12 mouse cellular contexts compared by ENCODE assay signal in the genomic region with DNA sequence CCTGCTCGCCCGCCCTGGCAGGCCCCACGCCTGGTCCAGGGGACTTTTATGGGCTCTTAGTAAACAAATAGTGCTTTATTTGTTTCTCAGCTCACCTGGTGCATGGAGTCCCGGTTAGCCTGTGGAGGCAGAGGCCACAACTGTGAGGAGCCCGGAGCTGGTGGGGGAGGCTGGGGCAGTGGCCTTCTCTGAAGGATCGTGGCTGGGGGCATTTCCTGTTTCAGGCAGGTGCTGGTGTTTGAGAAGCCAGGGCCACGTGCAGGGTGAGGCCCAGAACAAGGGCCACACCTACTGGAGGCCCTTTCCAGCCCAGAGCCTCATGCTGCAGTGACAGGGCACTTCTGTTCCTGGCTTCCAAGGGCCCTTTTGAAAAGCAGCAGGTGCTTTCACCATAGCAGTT. TPM values are rescaled to one million over a fixed set of nuclear protein-coding genes. Genes with fewer than 3 reads are reported as not detected.
DNase-seq lines count a peak whose midpoint lies in the region; ATAC-seq and TF ChIP-seq lines count a peak whose summit lies in the region.
"Had no signal": no experiment of that assay in that cellular context is flagged by ENCODE, and none has a peak within 500 bp of the region (broad histone marks: within the 10 kb centered on the region; RNA-seq: fewer than 3 reads in every experiment).

No protein-coding gene starts in this region.

- no peaks in the 10 kb centered on the region for H3K9me3 ChIP-seq in liver, embryonic 15.5 days (replicated peaks)
- no peaks in the 10 kb centered on the region for H3K9me3 ChIP-seq in stomach, embryonic 15.5 days
- no peaks in the 10 kb centered on the region for H3K9me3 ChIP-seq in midbrain, embryonic 15.5 days
- H3K9me3 ChIP-seq: limb, embryonic 15.5 days had no signal

- H3K4me3 ChIP-seq in gastrocnemius, adult 2 months: no peak overlapping the region
- 0 out of 2 replicates have a peak overlapping the region, but pooled peaks have one; percentile 4 for H3K4me3 ChIP-seq in liver, embryonic 15.5 days (replicated peaks)
- H3K4me3 ChIP-seq in stomach, embryonic 15.5 days (replicated peaks): no peak overlapping the region
- H3K4me3 ChIP-seq in midbrain, embryonic 15.5 days: no peak overlapping the region
- H3K4me3 ChIP-seq: limb, embryonic 15.5 days had no signal

- 26% methylated on average over 7 of the region's 7 CpGs for WGBS in liver, embryonic 15.5 days (ENCODE audit: insufficient replicate concordance)
- WGBS in stomach, embryonic 15.5 days: 36% methylated on average over 7 of the region's 7 CpGs
- WGBS in midbrain, embryonic 15.5 days: 71% methylated on average over 7 of the region's 7 CpGs

- TF ChIP-seq CTCF in gastrocnemius, adult 2 months (IDR thresholded peaks at IDR 0.05): no peak

- H3K9ac ChIP-seq in liver, embryonic 15.5 days: peak overlapping the region; percentile 28; the same call in 1 of the 2 replicates
- H3K9ac ChIP-seq in stomach, embryonic 15.5 days: no peak overlapping the region
- no peak overlapping the region for H3K9ac ChIP-seq in midbrain, embryonic 15.5 days
- H3K9ac ChIP-seq: limb, embryonic 15.5 days had no signal

- H3K36me3 ChIP-seq in liver, embryonic 15.5 days (replicated peaks): no peaks in the 10 kb centered on the region
- H3K36me3 ChIP-seq in stomach, embryonic 15.5 days: no peaks in the 10 kb centered on the region
- H3K36me3 ChIP-seq in midbrain, embryonic 15.5 days (replicated peaks): no peaks in the 10 kb centered on the region
- H3K36me3 ChIP-seq: limb, embryonic 15.5 days had no signal

- no peak for DNase-seq in gastrocnemius, adult 2 months
- DNase-seq in gastrocnemius, postnatal 4 days (ENCODE audit: low spot score in 2 of 2): no peak
- peak; percentile 14 for DNase-seq in thymus, postnatal 25 days
- DNase-seq in thymus, postnatal 10 days (ENCODE audit: low spot score in 2 of 2): no peak
- DNase-seq in embryo, embryonic 10 days (ENCODE audit: low spot score): no peak
- DNase-seq: cerebellum, adult 9-10 months had no signal

- H3K4me2 ChIP-seq in liver, embryonic 15.5 days: peak overlapping the region; percentile 46
- peak overlapping the region; percentile 26; the same call in 1 of the 2 replicates for H3K4me2 ChIP-seq in stomach, embryonic 15.5 days
- no peak overlapping the region for H3K4me2 ChIP-seq in midbrain, embryonic 15.5 days
- H3K4me2 ChIP-seq: limb, embryonic 15.5 days had no signal

- peaks cover 19% of the 10 kb centered on the region for H3K27me3 ChIP-seq in liver, embryonic 15.5 days
- 0 out of 2 replicates have a peak, but pooled peaks cover 4% of the 10 kb centered on the region for H3K27me3 ChIP-seq in stomach, embryonic 15.5 days (replicated peaks)
- H3K27me3 ChIP-seq in midbrain, embryonic 15.5 days (replicated peaks): no peaks in the 10 kb centered on the region
- H3K27me3 ChIP-seq: limb, embryonic 15.5 days had no signal

- intact Hi-C loops in gastrocnemius, adult 2 months (cut with DNase I): no loop called here

- H3K27ac ChIP-seq in gastrocnemius, adult 2 months: peak overlapping the region; percentile 61
- H3K27ac ChIP-seq in liver, embryonic 15.5 days (replicated peaks): peak overlapping the region; percentile 76
- peak overlapping the region; percentile 78 for H3K27ac ChIP-seq in stomach, embryonic 15.5 days
- H3K27ac ChIP-seq in midbrain, embryonic 15.5 days: no peak overlapping the region
- H3K27ac ChIP-seq: limb, embryonic 15.5 days had no signal

- H3K4me1 ChIP-seq in liver, embryonic 15.5 days (replicated peaks): peaks cover 45% of the 10 kb centered on the region
- peaks cover 3% of the 10 kb centered on the region; the same call in 1 of the 2 replicates for H3K4me1 ChIP-seq in stomach, embryonic 15.5 days
- H3K4me1 ChIP-seq in midbrain, embryonic 15.5 days: peaks cover 15% of the 10 kb centered on the region

- ATAC-seq in liver, embryonic 15.5 days (ENCODE audit: insufficient read depth): peak; percentile 79
- ATAC-seq in stomach, embryonic 15.5 days (ENCODE audit: insufficient read depth, low FRiP score, low read depth): peak; percentile 77
- ATAC-seq in midbrain, embryonic 15.5 days (replicated peaks): no peak

RNA-seq across cellular contexts. Expression of gene 1600014C23Rik, which starts 7.4 kb away (rescaled TPM):
- total RNA-seq in gastrocnemius, adult 2 months (2021): under 1 TPM in 1 of 2 experiments, not detected in 1; 0.50 TPM
- total RNA-seq in gastrocnemius, postnatal 4 days (2021): not detected
- polyA plus RNA-seq in liver, embryonic 15.5 days (2015; fragmentation: Nextera tagmentation; extraction: Ambion mirVana): 0.25 TPM in 1 of 2 replicates, not detected in the other
- polyA plus RNA-seq in stomach, embryonic 15.5 days (2015; fragmentation: Nextera tagmentation; extraction: Ambion mirVana): not detected in 2 replicates
- polyA plus RNA-seq in midbrain, embryonic 15.5 days (2015; fragmentation: Nextera tagmentation; extraction: Ambion mirVana): 0.61 TPM in 1 of 2 replicates, not detected in the other
- total RNA-seq: adrenal gland, postnatal 4 days; layer of hippocampus, adult 8-10 months had no signal
- polyA plus RNA-seq: limb, embryonic 15.5 days had no signal

RNA-seq across cellular contexts. Expression of gene Tmem63b, which starts 39.5 kb away (rescaled TPM):
- total RNA-seq in gastrocnemius, adult 2 months (2021): 10 to 100 TPM; 66.5 to 81.6 TPM
- total RNA-seq in gastrocnemius, postnatal 4 days (2021): 10 to 100 TPM; 48.6 to 56.4 TPM
- 8.6 and 9.6 TPM in 2 replicates for polyA plus RNA-seq in liver, embryonic 15.5 days (2015; fragmentation: Nextera tagmentation; extraction: Ambion mirVana)
- polyA plus RNA-seq in stomach, embryonic 15.5 days (2015; fragmentation: Nextera tagmentation; extraction: Ambion mirVana): 39.8 and 43.3 TPM in 2 replicates
- 173 and 177 TPM in 2 replicates for polyA plus RNA-seq in midbrain, embryonic 15.5 days (2015; fragmentation: Nextera tagmentation; extraction: Ambion mirVana)

RNA-seq across cellular contexts. Expression of gene Mrpl14, which starts 40.1 kb away (rescaled TPM):
- total RNA-seq in gastrocnemius, adult 2 months (2021): 100 to 1,000 TPM in 1 of 2 experiments, 10 to 100 TPM in 1; 99.5 to 139 TPM
- 10 to 100 TPM; 83.4 to 92.2 TPM for total RNA-seq in gastrocnemius, postnatal 4 days (2021)
- 111 and 115 TPM in 2 replicates for polyA plus RNA-seq in liver, embryonic 15.5 days (2015; fragmentation: Nextera tagmentation; extraction: Ambion mirVana)
- 145 and 154 TPM in 2 replicates for polyA plus RNA-seq in stomach, embryonic 15.5 days (2015; fragmentation: Nextera tagmentation; extraction: Ambion mirVana)
- 118 and 124 TPM in 2 replicates for polyA plus RNA-seq in midbrain, embryonic 15.5 days (2015; fragmentation: Nextera tagmentation; extraction: Ambion mirVana)
